Mouse (Mus musculus) hindbrain, embryonic 10.5 days (tissue): Measurements from ENCODE around the gene D13Ertd608e. TPM values are rescaled to one million over a fixed set of nuclear protein-coding genes. Genes with fewer than 3 reads are reported as not detected.
"Not testable (repeated sequence)": the region's sequence is repeated elsewhere in the genome, so short reads cannot be mapped to it uniquely, and the experiment has no call there.

Experiments
- DNase-seq: peaks from one replicate; pipeline ENCODE4 v3.0.0-alpha.2; 2017; ENCODE audit warnings: low spot score
- H3K27ac ChIP-seq: fragments of 300-500 bp; sonication (generic); 2 replicates; pipeline ENCODE4 v1.5.1; 2016; ENCODE audit warnings: mild to moderate bottlenecking, moderate library complexity
- H3K27me3 ChIP-seq: fragments of 300-500 bp; sonication (generic); 2 replicates; pipeline ENCODE4 v1.6.1; 2016; ENCODE audit warnings: mild to moderate bottlenecking; ENCODE audit not compliant: poor library complexity, insufficient read depth, severe bottlenecking
- H3K36me3 ChIP-seq: fragments of 300-500 bp; sonication (generic); 2 replicates; pipeline ENCODE4 v1.6.1; 2016; ENCODE audit warnings: mild to moderate bottlenecking, moderate library complexity
- H3K4me1 ChIP-seq: fragments of 300-500 bp; sonication (generic); replicated peaks from 2 replicates; pipeline ENCODE4 v1.6.1; 2016; ENCODE audit warnings: mild to moderate bottlenecking
- H3K4me3 ChIP-seq: fragments of 300-500 bp; sonication (generic); 2 replicates; pipeline ENCODE4 v1.5.1; 2016; ENCODE audit warnings: mild to moderate bottlenecking, moderate library complexity
- H3K9me3 ChIP-seq: fragments of 300-500 bp; sonication (generic); 2 replicates; pipeline ENCODE4 v1.6.1; 2016; ENCODE audit warnings: mild to moderate bottlenecking, moderate library complexity
- WGBS: fragments of 180-500 bp; shearing (Covaris S2); methylation state at CpG from one replicate; pipeline ENCODE4 v1.1.7; 2016; 5-methylcytosine and 5-hydroxymethylcytosine counted together
- polyA plus RNA-seq: library from polyadenylated mRNA; unstranded; fragments of >200 nt; fragmentation: Nextera tagmentation; extraction: Ambion mirVana; gene quantifications from 2 replicates; pipeline ENCODE4 v1.2.1, GENCODE M21; 2016

D13Ertd608e gene
- not detected in 2 replicates for polyA plus RNA-seq

GRCm38 (mm10) chr13:119835320-119836056, at the start of gene D13Ertd608e:
D13Ertd608e (plus strand) TSS chr13:119836006.
- not testable (repeated sequence) for H3K27ac ChIP-seq, H3K4me1 ChIP-seq, H3K36me3 ChIP-seq, H3K9me3 ChIP-seq
- peak; percentile 43 for DNase-seq
- H3K4me3 ChIP-seq, result peak within 1 kb of the TSS; percentile 39
- peaks cover 14% of the 10 kb centered on the region for H3K27me3 ChIP-seq
- 13% methylated on average over 19 of the region's 25 CpGs for WGBS

- 3% methylated on average over 64 of the region's 66 CpGs for WGBS
- peaks cover 18% of the 10 kb centered on the region for H3K4me1 ChIP-seq
- H3K4me3 ChIP-seq, result peak overlapping the region; percentile 89
- H3K9me3 ChIP-seq, result no peaks in the 10 kb centered on the region
- H3K27ac ChIP-seq, result peak overlapping the region; percentile 98
- no peaks in the 10 kb centered on the region for H3K27me3 ChIP-seq
- H3K36me3 ChIP-seq, result peaks cover 39% of the 10 kb centered on the region
- peak; percentile 42 for DNase-seq
These were observed 45.7 kb upstream of the D13Ertd608e start for GRCm38 (mm10) chr13:119789851-119790717.

GRCm38 (mm10) chr13:119790761-119791579, 44.8 kb upstream of the D13Ertd608e start, which contains the start of gene Zfp131:
Zfp131 (minus strand) TSS chr13:119790889.
- H3K27ac ChIP-seq, result peak within 1 kb of the TSS; percentile 98
- H3K36me3 ChIP-seq, result peaks cover 30% of the 10 kb centered on the region
- H3K9me3 ChIP-seq, result no peaks in the 10 kb centered on the region
- peaks cover 18% of the 10 kb centered on the region for H3K4me1 ChIP-seq
- H3K4me3 ChIP-seq, result peak within 1 kb of the TSS; percentile 89
- peak; percentile 95 for DNase-seq
- WGBS, result under 1% methylated on average over 84 of the region's 86 CpGs
- no peaks in the 10 kb centered on the region for H3K27me3 ChIP-seq

GRCm38 (mm10) chr13:119791580-119792135, 44.1 kb upstream of the D13Ertd608e start:
- H3K9me3 ChIP-seq, result no peaks in the 10 kb centered on the region
- H3K36me3 ChIP-seq, result peaks cover 23% of the 10 kb centered on the region
- peak overlapping the region; percentile 89 for H3K4me3 ChIP-seq
- peaks cover 18% of the 10 kb centered on the region for H3K4me1 ChIP-seq
- H3K27ac ChIP-seq, result peak overlapping the region; percentile 98
- no peaks in the 10 kb centered on the region for H3K27me3 ChIP-seq
- 4% methylated on average over 18 of the region's 18 CpGs for WGBS
- peak; percentile 34 for DNase-seq

GRCm38 (mm10) chr13:119792791-119793404, 42.9 kb upstream of the D13Ertd608e start:
- Histone ChIP-seq H3K4me3 (no peak overlapping the region), H3K9me3 (no peaks in the 10 kb centered on the region), H3K27ac (no peak overlapping the region), H3K27me3 (no peaks in the 10 kb centered on the region), H3K36me3 (peaks cover 13% of the 10 kb centered on the region), H3K4me1 (peaks cover 18% of the 10 kb centered on the region)
- WGBS, result 89% methylated on average over 5 of the region's 5 CpGs
- DNase-seq, result no peak

GRCm38 (mm10) chr13:119797656-119798055, 38.1 kb upstream of the D13Ertd608e start:
- WGBS, result 73% methylated on average over 4 of the region's 4 CpGs
- Histone ChIP-seq H3K4me3 (no peak overlapping the region), H3K36me3 (no peaks in the 10 kb centered on the region), H3K27ac (no peak overlapping the region), H3K4me1 (no peaks in the 10 kb centered on the region), H3K27me3 (no peaks in the 10 kb centered on the region), H3K9me3 (no peaks in the 10 kb centered on the region)
- DNase-seq, result no peak

GRCm38 (mm10) chr13:119808937-119809336, 26.9 kb upstream of the D13Ertd608e start:
- Histone ChIP-seq H3K4me1 (no peaks in the 10 kb centered on the region), H3K36me3 (no peaks in the 10 kb centered on the region), H3K27me3 (no peaks in the 10 kb centered on the region), H3K4me3 (no peak overlapping the region), H3K9me3 (no peaks in the 10 kb centered on the region), H3K27ac (no peak overlapping the region)
- DNase-seq, result no peak
- 80% methylated on average over 2 of the region's 2 CpGs for WGBS

GRCm38 (mm10) chr13:119810031-119810430, 25.8 kb upstream of the D13Ertd608e start:
- 83% methylated on average over 9 of the region's 9 CpGs for WGBS
- H3K36me3 ChIP-seq, result no peaks in the 10 kb centered on the region
- H3K9me3 ChIP-seq, result no peaks in the 10 kb centered on the region
- no peaks in the 10 kb centered on the region for H3K27me3 ChIP-seq
- H3K4me1 ChIP-seq, result no peaks in the 10 kb centered on the region
- no peak for DNase-seq
- no peak overlapping the region for H3K27ac ChIP-seq
- H3K4me3 ChIP-seq, result no peak overlapping the region

- DNase-seq, result no peak
- no peak overlapping the region for H3K4me3 ChIP-seq
- H3K9me3 ChIP-seq, result no peaks in the 10 kb centered on the region
- WGBS, result 63% methylated on average over 8 of the region's 8 CpGs
- H3K4me1 ChIP-seq, result peaks cover 20% of the 10 kb centered on the region
- no peaks in the 10 kb centered on the region for H3K27me3 ChIP-seq
- H3K27ac ChIP-seq, result no peak overlapping the region
- no peaks in the 10 kb centered on the region for H3K36me3 ChIP-seq
These were observed 19.0 kb upstream of the D13Ertd608e start for GRCm38 (mm10) chr13:119816798-119817197.

GRCm38 (mm10) chr13:119817579-119818206, 18.1 kb upstream of the D13Ertd608e start:
- H3K27me3 ChIP-seq, result no peaks in the 10 kb centered on the region
- no peaks in the 10 kb centered on the region for H3K36me3 ChIP-seq
- no peaks in the 10 kb centered on the region for H3K9me3 ChIP-seq
- H3K4me3 ChIP-seq, result no peak overlapping the region
- no peak for DNase-seq
- H3K4me1 ChIP-seq, result peaks cover 20% of the 10 kb centered on the region
- no peak overlapping the region for H3K27ac ChIP-seq
- WGBS, result 9% methylated on average over 2 of the region's 2 CpGs

GRCm38 (mm10) chr13:119830116-119830515, 5.7 kb upstream of the D13Ertd608e start, which contains the start of gene AF067063:
AF067063 (minus strand) TSS chr13:119830216.
- DNase-seq, H3K27me3 ChIP-seq, H3K9me3 ChIP-seq, H3K4me3 ChIP-seq, H3K4me1 ChIP-seq, H3K36me3 ChIP-seq, H3K27ac ChIP-seq: not testable (repeated sequence)
